Mouse (Mus musculus) embryonic facial prominence, embryonic 12.5 days (tissue): Measurements from ENCODE around the gene Card10. TPM values are rescaled to one million over a fixed set of nuclear protein-coding genes. Genes with fewer than 3 reads are reported as not detected.

Experiments
- ATAC-seq: fragments of 200-750 bp; cut with Nextera tagmentation; 2 replicates; pipeline ENCODE4 v1.8.0; 2017; ENCODE audit not compliant: insufficient number of reproducible peaks, insufficient read depth, low FRiP score, low TSS enrichment
- H3K27ac ChIP-seq: fragments of 300-500 bp; sonication (generic); 2 replicates; pipeline ENCODE4 v1.5.1; 2016; ENCODE audit warnings: mild to moderate bottlenecking
- H3K27me3 ChIP-seq: fragments of 300-500 bp; sonication (generic); 2 replicates; pipeline ENCODE4 v1.6.1; 2016; ENCODE audit warnings: mild to moderate bottlenecking, moderate library complexity
- H3K36me3 ChIP-seq: fragments of 300-500 bp; sonication (generic); 2 replicates; pipeline ENCODE4 v1.6.1; 2016; ENCODE audit warnings: mild to moderate bottlenecking
- H3K4me1 ChIP-seq: fragments of 300-500 bp; sonication (generic); 2 replicates; pipeline ENCODE4 v1.6.1; 2016
- H3K4me2 ChIP-seq: fragments of 300-500 bp; sonication (generic); replicated peaks from 2 replicates; pipeline ENCODE4 v1.6.1; 2016; ENCODE audit warnings: mild to moderate bottlenecking, moderate library complexity
- H3K4me3 ChIP-seq: fragments of 300-500 bp; sonication (generic); 2 replicates; pipeline ENCODE4 v1.5.1; 2016; ENCODE audit warnings: mild to moderate bottlenecking
- H3K9ac ChIP-seq: fragments of 300-500 bp; sonication (generic); 2 replicates; pipeline ENCODE4 v1.6.1; 2016; ENCODE audit warnings: mild to moderate bottlenecking, moderate library complexity
- H3K9me3 ChIP-seq: fragments of 300-500 bp; sonication (generic); 2 replicates; pipeline ENCODE4 v1.6.1; 2016; ENCODE audit warnings: mild to moderate bottlenecking, moderate library complexity
- WGBS: fragments of 180-500 bp; shearing (Covaris S2); methylation state at CpG from one replicate; pipeline ENCODE4 v1.1.7; 2016; 5-methylcytosine and 5-hydroxymethylcytosine counted together
- polyA plus RNA-seq: library from polyadenylated mRNA; unstranded; fragments of >200 nt; fragmentation: Nextera tagmentation; extraction: Ambion mirVana; gene quantifications from 2 replicates; pipeline ENCODE4 v1.2.1, GENCODE M21; 2016

Card10 gene
- polyA plus RNA-seq, 1 experiment from 2014 or later = 3.6 TPM

GRCm38 (mm10) chr15:78832701-78833123, 29.9 kb upstream of the Card10 start:
- 14% methylated on average over 14 of the region's 14 CpGs for WGBS
- peak overlapping the region; percentile 46; the same call in 1 of the 2 replicates for H3K9ac ChIP-seq
- H3K4me3 ChIP-seq = no peak overlapping the region
- 0 out of 2 replicates have a peak, but pooled peaks have one; percentile 12 for ATAC-seq
- no peaks in the 10 kb centered on the region for H3K9me3 ChIP-seq
- no peak overlapping the region for H3K4me2 ChIP-seq
- H3K36me3 ChIP-seq = no peaks in the 10 kb centered on the region
- H3K4me1 ChIP-seq = peaks cover 38% of the 10 kb centered on the region
- peak overlapping the region; percentile 52 for H3K27ac ChIP-seq
- peaks cover 3% of the 10 kb centered on the region; the same call in 1 of the 2 replicates for H3K27me3 ChIP-seq

DNA sequence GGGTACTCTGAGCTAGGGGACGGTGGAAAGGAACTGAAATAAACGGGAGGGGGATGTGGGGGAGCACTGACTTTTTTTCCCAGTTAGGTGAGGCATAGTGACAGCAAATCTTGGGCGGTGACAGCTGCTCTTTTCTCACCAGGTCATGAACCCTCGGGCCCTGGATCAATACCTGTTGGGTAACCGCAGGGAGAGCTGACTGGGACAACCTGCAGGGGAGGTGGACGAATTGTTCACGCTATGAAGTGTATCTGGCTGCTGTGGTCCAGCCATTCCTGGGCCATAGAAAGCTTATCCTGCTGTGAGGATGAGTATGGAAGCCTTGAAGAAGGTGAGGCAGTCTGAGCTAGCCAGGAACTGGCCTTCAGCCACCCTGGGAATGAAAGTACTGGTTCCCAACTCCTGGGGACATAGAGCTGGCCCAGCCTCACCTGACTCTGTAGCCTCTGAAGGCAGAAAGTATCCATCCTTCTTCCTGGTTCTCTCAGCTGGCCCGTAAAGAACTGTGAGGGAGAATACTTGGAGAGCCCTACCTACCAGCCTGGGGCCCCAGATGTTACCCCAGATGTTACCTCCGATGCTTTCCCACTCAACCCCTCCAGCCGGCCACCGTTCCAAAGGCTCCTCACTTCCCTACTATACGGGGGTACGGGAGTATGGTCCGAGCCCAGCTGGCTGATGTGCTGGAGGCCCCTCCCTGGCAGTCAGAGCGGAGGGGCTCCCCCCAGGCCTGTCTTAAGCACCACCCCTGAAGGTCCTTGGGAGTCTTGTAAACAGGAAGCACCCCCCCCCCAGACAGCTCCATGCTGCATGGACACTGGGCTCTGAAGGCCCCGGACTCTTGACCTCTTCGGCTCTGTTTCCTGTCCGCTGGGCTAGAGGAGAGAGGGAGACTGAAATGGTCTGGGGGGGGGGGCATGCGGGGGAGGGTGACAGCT, 29.1 kb upstream of the Card10 start:
- peaks cover 38% of the 10 kb centered on the region for H3K4me1 ChIP-seq
- no peaks in the 10 kb centered on the region for H3K36me3 ChIP-seq
- 0 out of 2 replicates have a peak overlapping the region, but pooled peaks have one; percentile 24 for H3K9ac ChIP-seq
- no peak overlapping the region; the same call in 1 of the 2 replicates for H3K4me2 ChIP-seq
- H3K4me3 ChIP-seq = no peak overlapping the region
- H3K27me3 ChIP-seq = peaks cover 7% of the 10 kb centered on the region
- ATAC-seq = 0 out of 2 replicates have a peak, but pooled peaks have one; percentile 22
- WGBS = 32% methylated on average over 19 of the region's 19 CpGs
- H3K27ac ChIP-seq = peak overlapping the region; percentile 52; the same call in 1 of the 2 replicates
- no peaks in the 10 kb centered on the region for H3K9me3 ChIP-seq

DNA sequence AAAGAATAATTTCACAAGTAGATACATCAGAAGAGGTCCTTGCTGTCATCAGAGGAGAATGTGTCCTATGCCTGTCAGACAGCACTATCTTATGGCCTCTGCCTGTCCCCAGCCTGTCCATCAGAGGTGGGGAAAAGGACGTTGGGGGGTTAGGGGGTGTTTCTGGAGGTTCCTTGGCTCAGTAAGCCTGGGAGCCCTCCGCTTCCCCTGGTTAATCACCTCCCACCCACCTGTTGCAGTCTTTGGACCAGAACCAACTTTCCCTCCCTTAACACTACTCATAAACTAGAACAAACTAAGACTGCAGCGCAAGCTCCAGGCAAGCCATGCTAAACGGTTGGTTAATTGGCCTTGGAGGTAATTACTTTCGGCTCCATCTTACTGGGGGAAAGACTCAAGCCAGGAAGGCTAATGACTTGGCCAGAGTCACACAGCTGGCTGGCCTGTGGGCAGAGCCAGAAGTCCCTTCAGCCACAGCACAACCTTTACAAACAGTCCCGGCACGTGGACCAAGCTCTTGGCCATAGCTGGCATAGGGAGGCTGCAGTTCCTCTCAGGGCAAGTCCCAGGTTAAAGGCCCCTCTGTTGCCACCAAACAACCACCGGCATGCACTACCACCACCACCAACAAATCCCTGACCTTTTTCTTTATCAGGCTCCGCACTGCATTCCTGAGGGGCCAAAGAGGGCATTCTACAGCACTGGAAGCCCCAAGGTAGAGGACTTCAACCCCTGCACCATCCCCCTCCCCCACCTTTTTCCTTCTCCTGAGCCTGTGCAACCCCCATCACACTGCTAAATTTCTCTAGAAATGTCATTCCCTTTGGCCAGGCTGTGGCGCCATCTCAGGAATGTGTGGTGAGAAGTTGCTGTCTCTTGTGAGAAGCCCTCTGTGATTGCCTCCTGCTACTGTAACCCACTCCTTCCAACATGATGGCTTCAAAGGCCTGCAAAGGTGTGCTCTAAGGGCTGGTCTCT, 28.2 kb upstream of the Card10 start:
- H3K4me2 ChIP-seq = no peak overlapping the region
- 60% methylated on average over 10 of the region's 10 CpGs for WGBS
- H3K4me3 ChIP-seq = no peak overlapping the region
- no peak overlapping the region for H3K27ac ChIP-seq
- no peaks in the 10 kb centered on the region for H3K9me3 ChIP-seq
- H3K36me3 ChIP-seq = no peaks in the 10 kb centered on the region
- ATAC-seq = no peak
- H3K27me3 ChIP-seq = peaks cover 7% of the 10 kb centered on the region
- peaks cover 34% of the 10 kb centered on the region for H3K4me1 ChIP-seq
- no peak overlapping the region for H3K9ac ChIP-seq

GRCm38 (mm10) chr15:78829636-78830035, 26.8 kb upstream of the Card10 start:
- H3K4me3 ChIP-seq = no peak overlapping the region
- no peak for ATAC-seq
- H3K27me3 ChIP-seq = peaks cover 7% of the 10 kb centered on the region
- H3K9me3 ChIP-seq = no peaks in the 10 kb centered on the region
- H3K4me2 ChIP-seq = no peak overlapping the region
- WGBS = 95% methylated on average over 1 of the region's 1 CpGs
- no peaks in the 10 kb centered on the region for H3K36me3 ChIP-seq
- no peak overlapping the region for H3K27ac ChIP-seq
- no peak overlapping the region for H3K9ac ChIP-seq
- peaks cover 21% of the 10 kb centered on the region for H3K4me1 ChIP-seq

DNA sequence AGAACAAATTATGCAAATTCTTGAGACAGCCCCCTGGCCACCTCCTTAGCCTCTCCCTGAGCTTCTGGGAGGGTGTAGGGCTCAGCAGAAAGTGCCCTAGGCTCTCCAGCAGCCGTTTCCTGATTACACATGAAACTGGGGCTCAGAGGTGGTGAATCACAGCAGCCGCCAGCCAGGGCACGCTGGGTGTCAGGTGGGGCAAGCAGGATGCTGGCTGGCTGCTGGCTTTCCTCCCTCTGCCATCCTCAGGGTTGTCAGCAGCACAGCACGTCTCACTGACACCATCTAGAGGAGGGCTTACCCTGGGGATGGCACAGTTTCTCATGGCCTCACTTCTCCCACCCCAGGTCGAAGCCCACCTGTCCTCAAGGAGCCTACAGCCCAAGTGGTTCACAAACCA, 25.5 kb upstream of the Card10 start:
- no peaks in the 10 kb centered on the region for H3K9me3 ChIP-seq
- 15% methylated on average over 5 of the region's 5 CpGs for WGBS
- no peak overlapping the region for H3K9ac ChIP-seq
- H3K36me3 ChIP-seq = no peaks in the 10 kb centered on the region
- H3K4me2 ChIP-seq = no peak overlapping the region
- H3K4me1 ChIP-seq = peaks cover 14% of the 10 kb centered on the region
- no peak overlapping the region for H3K27ac ChIP-seq
- H3K4me3 ChIP-seq = no peak overlapping the region
- peaks cover 7% of the 10 kb centered on the region for H3K27me3 ChIP-seq
- ATAC-seq = no peak

DNA sequence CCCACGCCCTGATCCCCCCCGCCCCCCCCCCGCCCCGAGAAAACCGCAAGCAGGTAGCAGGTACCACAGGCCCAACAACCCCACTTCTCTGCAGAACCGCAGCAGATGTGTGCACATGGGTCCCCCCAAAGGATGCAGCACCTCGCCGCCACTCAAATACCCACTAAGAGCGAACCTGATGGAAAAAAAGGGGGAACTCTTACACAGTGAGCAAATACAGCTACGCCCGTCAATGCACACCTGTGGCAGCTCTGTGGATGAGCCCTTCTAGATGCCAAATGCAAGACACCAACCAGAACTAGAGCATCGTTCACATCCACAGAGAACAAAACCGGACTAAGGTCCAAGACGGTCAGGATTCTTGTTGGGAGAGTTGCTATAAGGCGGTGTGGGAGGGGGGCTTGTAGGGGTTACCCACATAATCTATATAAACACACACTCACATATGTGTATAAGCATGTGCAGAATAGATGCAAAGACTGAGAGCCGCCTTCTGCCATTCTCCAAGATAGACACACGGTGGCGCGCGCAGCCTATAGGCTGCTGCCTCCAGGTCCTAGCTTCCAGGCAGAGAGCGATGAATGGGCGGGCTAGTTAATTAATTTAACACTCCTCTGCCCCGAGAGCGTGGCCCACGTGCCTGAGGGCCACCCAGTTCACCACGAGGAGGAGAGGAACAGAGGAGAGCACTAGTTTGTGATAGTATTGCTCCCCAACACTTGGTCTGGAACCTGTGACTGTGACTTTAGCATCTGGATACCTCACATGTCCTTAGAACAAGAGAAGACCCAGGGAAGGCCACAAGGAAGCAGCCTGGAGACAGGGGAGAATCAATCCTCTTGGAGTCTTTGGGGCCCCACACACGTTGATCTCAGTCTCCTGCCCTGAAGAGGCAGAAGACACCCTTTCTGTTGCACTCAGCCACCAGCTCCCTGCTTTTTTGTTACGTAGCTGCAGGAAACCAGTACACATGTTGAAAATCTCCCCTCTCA, 23.7 kb upstream of the Card10 start:
- H3K27me3 ChIP-seq = peaks cover 7% of the 10 kb centered on the region
- peak; percentile 50; the same call in 1 of the 2 replicates for ATAC-seq
- H3K4me2 ChIP-seq = no peak overlapping the region
- H3K27ac ChIP-seq = no peak overlapping the region
- 24% methylated on average over 28 of the region's 28 CpGs for WGBS
- H3K4me1 ChIP-seq = no peaks in the 10 kb centered on the region
- H3K9me3 ChIP-seq = no peaks in the 10 kb centered on the region
- no peaks in the 10 kb centered on the region for H3K36me3 ChIP-seq
- H3K9ac ChIP-seq = no peak overlapping the region
- H3K4me3 ChIP-seq = no peak overlapping the region

GRCm38 (mm10) chr15:78816074-78816391, 13.2 kb upstream of the Card10 start:
- Histone ChIP-seq H3K9ac (no peak overlapping the region), H3K4me1 (no peaks in the 10 kb centered on the region), H3K9me3 (no peaks in the 10 kb centered on the region), H3K36me3 (no peaks in the 10 kb centered on the region), H3K4me2 (no peak overlapping the region), H3K27me3 (no peaks in the 10 kb centered on the region), H3K4me3 (no peak overlapping the region), H3K27ac (no peak overlapping the region)
- 71% methylated on average over 6 of the region's 6 CpGs for WGBS
- ATAC-seq = no peak

- Histone ChIP-seq H3K36me3 (no peaks in the 10 kb centered on the region), H3K27me3 (no peaks in the 10 kb centered on the region), H3K9ac (no peak overlapping the region), H3K4me3 (no peak overlapping the region), H3K4me1 (no peaks in the 10 kb centered on the region), H3K27ac (no peak overlapping the region), H3K4me2 (no peak overlapping the region), H3K9me3 (no peaks in the 10 kb centered on the region)
- no peak for ATAC-seq
- WGBS = 52% methylated on average over 11 of the region's 11 CpGs
These were observed 12.7 kb upstream of the Card10 start for GRCm38 (mm10) chr15:78815314-78816073.

GRCm38 (mm10) chr15:78813603-78814002, 10.8 kb upstream of the Card10 start:
- Histone ChIP-seq H3K9me3 (no peaks in the 10 kb centered on the region), H3K27ac (no peak overlapping the region), H3K27me3 (no peaks in the 10 kb centered on the region), H3K4me2 (no peak overlapping the region), H3K9ac (no peak overlapping the region), H3K4me1 (0 out of 2 replicates have a peak, but pooled peaks cover 4% of the 10 kb centered on the region), H3K4me3 (no peak overlapping the region), H3K36me3 (no peaks in the 10 kb centered on the region)
- ATAC-seq = no peak
- 94% methylated on average over 4 of the region's 4 CpGs for WGBS

- no peaks in the 10 kb centered on the region for H3K36me3 ChIP-seq
- 0 out of 2 replicates have a peak, but pooled peaks cover 6% of the 10 kb centered on the region for H3K4me1 ChIP-seq
- no peak overlapping the region for H3K4me2 ChIP-seq
- no peak overlapping the region for H3K27ac ChIP-seq
- 81% methylated on average over 9 of the region's 9 CpGs for WGBS
- no peaks in the 10 kb centered on the region for H3K9me3 ChIP-seq
- ATAC-seq = no peak
- peaks cover 3% of the 10 kb centered on the region; the same call in 1 of the 2 replicates for H3K27me3 ChIP-seq
- no peak overlapping the region for H3K9ac ChIP-seq
- no peak overlapping the region for H3K4me3 ChIP-seq
These were observed 7.3 kb upstream of the Card10 start for GRCm38 (mm10) chr15:78810146-78810545.
